Mouse (Mus musculus) yolk sac, embryonic 10.5 days (tissue): Measurements from ENCODE around the gene Rnf114.
A peak's percentile ranks its signal among the peaks of the same experiment; 100 is the strongest.

Source experiments
- DNase-seq: peaks from one replicate; pipeline ENCODE4 v3.0.0-alpha.2; 2017; ENCODE audit warnings: low spot score

Rnf114 gene

GRCm38 (mm10) chr2:167475596-167475995, 16.8 kb upstream of the Rnf114 start:
- DNase-seq: no peak

GRCm38 (mm10) chr2:167476200-167476688, 16.2 kb upstream of the Rnf114 start:
- no peak for DNase-seq

- DNase-seq: no peak
Observed at GRCm38 (mm10) chr2:167476762-167477161, 15.7 kb upstream of the Rnf114 start.

- DNase-seq: peak; percentile 23
Observed at GRCm38 (mm10) chr2:167478128-167478527, 14.3 kb upstream of the Rnf114 start.

- DNase-seq: no peak
Observed at GRCm38 (mm10) chr2:167479501-167479900, 12.9 kb upstream of the Rnf114 start.

- no peak for DNase-seq
Observed at GRCm38 (mm10) chr2:167482681-167483080, 9.8 kb upstream of the Rnf114 start.

- no peak for DNase-seq
Observed at GRCm38 (mm10) chr2:167483081-167483826, 9.2 kb upstream of the Rnf114 start.

- DNase-seq: no peak
Observed at GRCm38 (mm10) chr2:167483827-167484410, 8.5 kb upstream of the Rnf114 start.

- no peak for DNase-seq
Observed at GRCm38 (mm10) chr2:167484932-167485331, 7.5 kb upstream of the Rnf114 start.

GRCm38 (mm10) chr2:167485501-167486377, 6.7 kb upstream of the Rnf114 start:
- DNase-seq: no peak

GRCm38 (mm10) chr2:167486573-167486972, 5.9 kb upstream of the Rnf114 start:
- no peak for DNase-seq

- DNase-seq: no peak
Observed at GRCm38 (mm10) chr2:167487551-167487950, 4.9 kb upstream of the Rnf114 start.

- no peak for DNase-seq
Observed at GRCm38 (mm10) chr2:167487994-167488393, 4.5 kb upstream of the Rnf114 start.

GRCm38 (mm10) chr2:167490813-167491525, 1.5 kb upstream of the Rnf114 start:
- DNase-seq: no peak

GRCm38 (mm10) chr2:167492713-167493636, 530 bp downstream of the Rnf114 start, which contains the start of gene Spata2:
Gene Spata2, minus strand, starts transcription at chr2:167492887.
- DNase-seq: peak; percentile 90

GRCm38 (mm10) chr2:167496437-167496836, 4.0 kb downstream of the Rnf114 start:
- no peak for DNase-seq

- no peak for DNase-seq
Observed at GRCm38 (mm10) chr2:167497272-167497671, 4.8 kb downstream of the Rnf114 start.

- no peak for DNase-seq
Observed at GRCm38 (mm10) chr2:167502554-167503252, 10.3 kb downstream of the Rnf114 start.

GRCm38 (mm10) chr2:167503253-167503895, 10.9 kb downstream of the Rnf114 start:
- peak; percentile 89 for DNase-seq
